Mouse (Mus musculus) thymus, postnatal 0 days (tissue): ENCODE results near the gene Krt32. TPM values are rescaled to one million over a fixed set of nuclear protein-coding genes. Genes with fewer than 3 reads are reported as not detected.

Source experiments
- DNase-seq: peaks from one replicate; pipeline ENCODE4 v3.0.0-alpha.2; 2015; ENCODE audit warnings: low spot score
- polyA plus RNA-seq: library from polyadenylated mRNA; unstranded; fragments of >200 nt; fragmentation: Nextera tagmentation; extraction: Ambion mirVana; gene quantifications from 2 replicates; pipeline ENCODE4 v1.2.1, GENCODE M21; 2015

Gene Krt32
- polyA plus RNA-seq, 1 experiment from 2014 or later: 0.18 TPM

- no peak for DNase-seq
These were observed 32.1 kb downstream of the Krt32 start for GRCm38 (mm10) chr11:100055686-100056655.

GRCm38 (mm10) chr11:100050451-100050850, 37.6 kb downstream of the Krt32 start, which contains the start of gene Krt31:
TSS of gene Krt31 (minus strand) at chr11:100050551.
- no peak for DNase-seq

- no peak for DNase-seq
These were observed 40.8 kb downstream of the Krt32 start for GRCm38 (mm10) chr11:100047193-100047592.

GRCm38 (mm10) chr11:100046303-100046866, 41.6 kb downstream of the Krt32 start:
- DNase-seq: no peak

GRCm38 (mm10) chr11:100041454-100041853, 46.6 kb downstream of the Krt32 start, which contains the start of gene Krt34:
TSS of gene Krt34 (minus strand) at chr11:100041554.
- no peak for DNase-seq

Other genes starting within 250 kb of the Krt32 start
- not detected in 2 replicates for gene Krtap4-16, start 236.6 kb downstream of the Krt32 start, polyA plus RNA-seq
- gene Gm11568, start 230.3 kb downstream of the Krt32 start, polyA plus RNA-seq: not detected in 2 replicates
- gene Gm11559, start 223.8 kb downstream of the Krt32 start, polyA plus RNA-seq: not detected in 2 replicates
- gene Krtap9-1, start 214.8 kb downstream of the Krt32 start, polyA plus RNA-seq: not detected in 2 replicates
- gene Gm11567, start 209.0 kb downstream of the Krt32 start, polyA plus RNA-seq: not detected in 2 replicates
- not detected in 2 replicates for gene Krtap31-1, start 180.3 kb downstream of the Krt32 start, polyA plus RNA-seq
- 0.14 TPM in 1 of 2 replicates, not detected in the other for gene Gm11565, start 173.5 kb downstream of the Krt32 start, polyA plus RNA-seq
- gene Krtap31-2, start 151.9 kb downstream of the Krt32 start, polyA plus RNA-seq: not detected in 2 replicates
- not detected in 2 replicates for gene Krtap9-5, start 139.8 kb downstream of the Krt32 start, polyA plus RNA-seq
- gene Krtap29-1, start 109.2 kb downstream of the Krt32 start, polyA plus RNA-seq: not detected in 2 replicates
- gene Krtap16-1, start 101.6 kb downstream of the Krt32 start, polyA plus RNA-seq: not detected in 2 replicates
- 0.23 TPM in 1 of 2 replicates, not detected in the other for gene Krtap17-1, start 94.2 kb downstream of the Krt32 start, polyA plus RNA-seq
- gene Krt33a, start 72.0 kb downstream of the Krt32 start, polyA plus RNA-seq: 0.10 and 0.29 TPM in 2 replicates
- 0.26 and 0.30 TPM in 2 replicates for gene Krt33b, start 58.4 kb downstream of the Krt32 start, polyA plus RNA-seq
- gene Krt34, start 46.7 kb downstream of the Krt32 start, polyA plus RNA-seq: 0.10 TPM in 1 of 2 replicates, not detected in the other
- 0.12 and 0.14 TPM in 2 replicates for gene Krt31, start 37.7 kb downstream of the Krt32 start, polyA plus RNA-seq
- 0.06 and 0.16 TPM in 2 replicates for gene Krt35, start 8.0 kb upstream of the Krt32 start, polyA plus RNA-seq
- 0.24 and 0.29 TPM in 2 replicates for gene Krt36, start 17.4 kb upstream of the Krt32 start, polyA plus RNA-seq
- 0.66 and 18.2 TPM in 2 replicates for gene Krt13, start 33.3 kb upstream of the Krt32 start, polyA plus RNA-seq
- gene Krt15, start 47.7 kb upstream of the Krt32 start, polyA plus RNA-seq: 5.2 and 35.5 TPM in 2 replicates
- 10.2 and 19.1 TPM in 2 replicates for gene Krt19, start 60.4 kb upstream of the Krt32 start, polyA plus RNA-seq
- 0.08 and 0.10 TPM in 2 replicates for gene Krt9, start 105.0 kb upstream of the Krt32 start, polyA plus RNA-seq
- 40.8 and 47.9 TPM in 2 replicates for gene Krt14, start 119.3 kb upstream of the Krt32 start, polyA plus RNA-seq
- gene Krt16, start 160.7 kb upstream of the Krt32 start, polyA plus RNA-seq: 2.5 and 2.7 TPM in 2 replicates
- 436 and 450 TPM in 2 replicates for gene Krt17, start 172.8 kb upstream of the Krt32 start, polyA plus RNA-seq
- gene Krt42, start 181.6 kb upstream of the Krt32 start, polyA plus RNA-seq: 0.35 and 0.46 TPM in 2 replicates
- 2,060 and 2,248 TPM in 2 replicates for gene Eif1, start 231.7 kb upstream of the Krt32 start, polyA plus RNA-seq
- gene Gast, start 246.2 kb upstream of the Krt32 start, polyA plus RNA-seq: 1.9 and 2.1 TPM in 2 replicates